Mouse (Mus musculus) stomach, postnatal 0 days (tissue): ENCODE results near the gene Lrrc45.

Experiments used
- CTCF ChIP-seq: IDR thresholded peaks from 2 replicates; pipeline ENCODE4 v1.5.1; 2016; ENCODE audit warnings: antibody characterized with exemption, low read depth, mild to moderate bottlenecking, moderate library complexity
- EP300 ChIP-seq: optimal IDR thresholded peaks from 2 replicates; pipeline ENCODE3; 2016; ENCODE audit warnings: antibody characterized with exemption

DNA sequence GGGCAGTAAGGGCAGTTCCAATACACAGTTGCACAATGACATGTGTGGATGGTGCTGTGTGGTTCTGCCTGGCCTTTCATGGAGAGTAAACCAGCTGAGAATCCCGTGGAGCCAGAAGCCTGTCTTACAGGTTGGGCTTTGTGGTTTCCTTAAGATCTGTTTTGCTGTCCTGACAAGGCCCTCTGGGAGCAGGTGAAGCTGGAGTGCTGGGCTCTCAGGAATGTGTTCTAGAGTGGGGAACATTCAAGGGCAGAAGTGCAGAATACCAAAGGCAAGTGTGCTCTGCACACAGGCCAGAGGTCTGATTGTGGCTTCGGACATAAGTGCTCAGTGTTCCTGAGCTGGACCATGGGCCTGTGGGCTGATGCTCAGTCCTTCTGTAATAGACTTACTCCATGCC, 29.1 kb upstream of the Lrrc45 start:
- TF ChIP-seq CTCF (no peak), EP300 (no peak)
